In the genomic region with DNA sequence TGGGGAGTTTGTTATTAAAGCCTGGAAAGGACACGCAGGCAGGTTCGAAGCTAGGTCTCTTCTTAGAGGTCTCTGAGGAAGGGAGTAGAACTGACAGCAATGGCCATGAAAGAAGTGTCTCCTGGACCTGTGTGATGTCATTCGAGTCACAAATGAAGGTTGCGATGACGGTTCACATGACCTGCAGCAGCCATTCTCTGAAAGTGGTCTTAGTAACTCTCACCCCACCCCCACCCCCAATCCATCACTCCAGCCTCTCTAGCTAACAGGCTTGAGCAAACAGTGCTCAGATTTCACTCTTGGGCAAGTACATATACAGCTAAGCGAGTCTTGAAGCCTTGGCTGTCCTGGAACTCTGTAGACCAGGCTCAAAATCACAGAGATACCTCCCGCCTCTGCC, we compare ENCODE assay signal across 8 mouse cellular contexts. TPM values are rescaled to one million over a fixed set of nuclear protein-coding genes. Genes with fewer than 3 reads are reported as not detected.
A peak's percentile ranks its signal among the peaks of the same experiment; 100 is the strongest.
DNase-seq lines count a peak whose midpoint lies in the region; ATAC-seq lines count a peak whose summit lies in the region.

No protein-coding gene starts in this region.

- no peak for ATAC-seq in kidney, embryonic 14.5 days (ENCODE audit: low FRiP score, low TSS enrichment)
- no peak for ATAC-seq in embryonic facial prominence, embryonic 12.5 days (ENCODE audit: insufficient number of reproducible peaks, insufficient read depth, low FRiP score, low TSS enrichment)
- no peak; the same call in 1 of the 2 replicates for ATAC-seq in neural tube, embryonic 12.5 days (ENCODE audit: low FRiP score, low read depth)

- H3K9ac ChIP-seq in kidney, embryonic 14.5 days (ENCODE audit: low read depth, low read length), result peak overlapping the region; percentile 67; the same call in 1 of the 2 replicates
- H3K9ac ChIP-seq in embryonic facial prominence, embryonic 12.5 days, result no peak overlapping the region; the same call in 1 of the 2 replicates
- H3K9ac ChIP-seq in neural tube, embryonic 12.5 days, result no peak overlapping the region

- H3K9me3 ChIP-seq in kidney, embryonic 14.5 days (ENCODE audit: control insufficient read depth, low read length), result peaks cover 6% of the 10 kb centered on the region; the same call in 1 of the 2 replicates
- H3K9me3 ChIP-seq in embryonic facial prominence, embryonic 12.5 days, result no peaks in the 10 kb centered on the region
- H3K9me3 ChIP-seq in limb, embryonic 10.5 days (replicated peaks), result 0 out of 2 replicates have a peak, but pooled peaks cover 3% of the 10 kb centered on the region
- H3K9me3 ChIP-seq in neural tube, embryonic 12.5 days, result 0 out of 2 replicates have a peak, but pooled peaks cover 11% of the 10 kb centered on the region

- no peak for DNase-seq in kidney, postnatal 4 days
- peak; percentile 46 for DNase-seq in limb, embryonic 10.5 days (ENCODE audit: low spot score)
- DNase-seq in left cerebral cortex, adult 9 months (ENCODE audit: low spot score in 2 of 2), result no peak
- no peak for DNase-seq in kidney, adult 8-10 months
- DNase-seq in adrenal gland, postnatal 25 days, result no peak

- peak overlapping the region; percentile 73 for H3K4me2 ChIP-seq in kidney, embryonic 14.5 days (replicated peaks; ENCODE audit: low read depth, low read length)
- H3K4me2 ChIP-seq in embryonic facial prominence, embryonic 12.5 days (replicated peaks), result peak overlapping the region; percentile 66
- peak overlapping the region; percentile 77 for H3K4me2 ChIP-seq in neural tube, embryonic 12.5 days (replicated peaks)

- peak overlapping the region; percentile 74 for H3K4me3 ChIP-seq in kidney, embryonic 14.5 days (ENCODE audit: low read length)
- H3K4me3 ChIP-seq in embryonic facial prominence, embryonic 12.5 days, result peak overlapping the region; percentile 51; the same call in 1 of the 2 replicates
- peak overlapping the region; percentile 72 for H3K4me3 ChIP-seq in limb, embryonic 10.5 days
- no peak overlapping the region for H3K4me3 ChIP-seq in neural tube, embryonic 12.5 days

- peaks cover 10% of the 10 kb centered on the region; the same call in 1 of the 2 replicates for H3K4me1 ChIP-seq in kidney, embryonic 14.5 days (ENCODE audit: control insufficient read depth, insufficient read depth, low read length)
- H3K4me1 ChIP-seq in embryonic facial prominence, embryonic 12.5 days, result peaks cover 16% of the 10 kb centered on the region
- H3K4me1 ChIP-seq in limb, embryonic 10.5 days, result peaks cover 26% of the 10 kb centered on the region
- peaks cover 10% of the 10 kb centered on the region; the same call in 1 of the 2 replicates for H3K4me1 ChIP-seq in neural tube, embryonic 12.5 days

- H3K27me3 ChIP-seq in kidney, embryonic 14.5 days (ENCODE audit: control insufficient read depth, insufficient read depth, low read length), result no peaks in the 10 kb centered on the region
- H3K27me3 ChIP-seq in embryonic facial prominence, embryonic 12.5 days, result no peaks in the 10 kb centered on the region
- no peaks in the 10 kb centered on the region for H3K27me3 ChIP-seq in limb, embryonic 10.5 days (ENCODE audit: low read depth, poor library complexity, severe bottlenecking)
- H3K27me3 ChIP-seq in neural tube, embryonic 12.5 days (replicated peaks), result no peaks in the 10 kb centered on the region

- WGBS in kidney, embryonic 14.5 days, result 31% methylated on average over 7 of the region's 7 CpGs
- WGBS in embryonic facial prominence, embryonic 12.5 days, result 55% methylated on average over 7 of the region's 7 CpGs
- 42% methylated on average over 7 of the region's 7 CpGs for WGBS in limb, embryonic 10.5 days
- WGBS in neural tube, embryonic 12.5 days, result 58% methylated on average over 7 of the region's 7 CpGs

- H3K36me3 ChIP-seq in kidney, embryonic 14.5 days (ENCODE audit: control insufficient read depth, insufficient read depth, low read length), result peaks cover 2% of the 10 kb centered on the region; the same call in 1 of the 2 replicates
- H3K36me3 ChIP-seq in embryonic facial prominence, embryonic 12.5 days, result no peaks in the 10 kb centered on the region
- H3K36me3 ChIP-seq in limb, embryonic 10.5 days, result peaks cover 26% of the 10 kb centered on the region
- H3K36me3 ChIP-seq in neural tube, embryonic 12.5 days, result no peaks in the 10 kb centered on the region

- H3K27ac ChIP-seq in kidney, embryonic 14.5 days (ENCODE audit: low read depth, low read length), result peak overlapping the region; percentile 79
- peak overlapping the region; percentile 41 for H3K27ac ChIP-seq in embryonic facial prominence, embryonic 12.5 days
- peak overlapping the region; percentile 92 for H3K27ac ChIP-seq in limb, embryonic 10.5 days
- no peak overlapping the region for H3K27ac ChIP-seq in neural tube, embryonic 12.5 days

RNA-seq across cellular contexts. Expression of a gene that starts 0.4 kb away (rescaled TPM):
- polyA plus RNA-seq in kidney, embryonic 14.5 days (2014; fragmentation: Nextera tagmentation; extraction: Ambion mirVana), result 49.8 and 58.7 TPM in 2 replicates
- 35.4 and 35.9 TPM in 2 replicates for polyA plus RNA-seq in embryonic facial prominence, embryonic 12.5 days (2016; fragmentation: Nextera tagmentation; extraction: Ambion mirVana)
- 53.9 and 61.7 TPM in 2 replicates for polyA plus RNA-seq in limb, embryonic 10.5 days (2016; fragmentation: Nextera tagmentation; extraction: Ambion mirVana)
- polyA plus RNA-seq in neural tube, embryonic 12.5 days (2016; fragmentation: Nextera tagmentation; extraction: Ambion mirVana), result 29.6 TPM in 2 replicates
- total RNA-seq in adrenal gland, postnatal 25 days (2021), result 55.0 and 62.3 TPM in 2 replicates

RNA-seq across cellular contexts. Expression of a gene that starts 25.8 kb away (rescaled TPM):
- 40.3 and 46.4 TPM in 2 replicates for polyA plus RNA-seq in kidney, embryonic 14.5 days (2014; fragmentation: Nextera tagmentation; extraction: Ambion mirVana)
- polyA plus RNA-seq in embryonic facial prominence, embryonic 12.5 days (2016; fragmentation: Nextera tagmentation; extraction: Ambion mirVana), result 24.0 and 26.7 TPM in 2 replicates
- 26.1 and 27.5 TPM in 2 replicates for polyA plus RNA-seq in limb, embryonic 10.5 days (2016; fragmentation: Nextera tagmentation; extraction: Ambion mirVana)
- polyA plus RNA-seq in neural tube, embryonic 12.5 days (2016; fragmentation: Nextera tagmentation; extraction: Ambion mirVana), result 31.7 and 37.2 TPM in 2 replicates
- total RNA-seq in adrenal gland, postnatal 25 days (2021), result 116 and 167 TPM in 2 replicates

RNA-seq across cellular contexts. Expression of a gene that starts 25.9 kb away (rescaled TPM):
- polyA plus RNA-seq in kidney, embryonic 14.5 days (2014; fragmentation: Nextera tagmentation; extraction: Ambion mirVana), result 24.5 and 31.2 TPM in 2 replicates
- 42.0 and 42.9 TPM in 2 replicates for polyA plus RNA-seq in embryonic facial prominence, embryonic 12.5 days (2016; fragmentation: Nextera tagmentation; extraction: Ambion mirVana)
- polyA plus RNA-seq in limb, embryonic 10.5 days (2016; fragmentation: Nextera tagmentation; extraction: Ambion mirVana), result 57.2 and 61.0 TPM in 2 replicates
- 61.5 and 65.3 TPM in 2 replicates for polyA plus RNA-seq in neural tube, embryonic 12.5 days (2016; fragmentation: Nextera tagmentation; extraction: Ambion mirVana)
- 43.9 and 48.0 TPM in 2 replicates for total RNA-seq in adrenal gland, postnatal 25 days (2021)
